Mouse (Mus musculus) lung, embryonic 15.5 days (tissue): ENCODE results near the gene Patz1. TPM values are rescaled to one million over a fixed set of nuclear protein-coding genes. Genes with fewer than 3 reads are reported as not detected.
A peak's percentile ranks its signal among the peaks of the same experiment; 100 is the strongest.

Source experiments
- ATAC-seq: fragments of 200-750 bp; cut with Nextera tagmentation; 2 replicates; pipeline ENCODE4 v1.8.0; 2017; ENCODE audit warnings: moderate number of reproducible peaks, borderline replicate concordance; ENCODE audit not compliant: low FRiP score, low TSS enrichment; ENCODE audit errors: extremely low read depth
- H3K27ac ChIP-seq: fragments of 300-500 bp; sonication (generic); 2 replicates; pipeline ENCODE4 v1.5.1; 2015; ENCODE audit warnings: moderate library complexity, mild to moderate bottlenecking, inconsistent platforms
- H3K27me3 ChIP-seq: fragments of 300-500 bp; sonication (generic); 2 replicates; pipeline ENCODE4 v1.6.1; 2015; ENCODE audit warnings: inconsistent platforms
- H3K36me3 ChIP-seq: fragments of 300-500 bp; sonication (generic); 2 replicates; pipeline ENCODE4 v1.6.1; 2015; ENCODE audit warnings: inconsistent platforms
- H3K4me1 ChIP-seq: fragments of 300-500 bp; sonication (generic); 2 replicates; pipeline ENCODE4 v1.6.1; 2015; ENCODE audit warnings: inconsistent platforms
- H3K4me2 ChIP-seq: fragments of 300-500 bp; sonication (generic); 2 replicates; pipeline ENCODE4 v1.6.1; 2015; ENCODE audit warnings: inconsistent platforms, mild to moderate bottlenecking, moderate library complexity
- H3K4me3 ChIP-seq: fragments of 300-500 bp; sonication (generic); 2 replicates; pipeline ENCODE4 v1.5.1; 2015; ENCODE audit warnings: mild to moderate bottlenecking, inconsistent platforms
- H3K9ac ChIP-seq: fragments of 300-500 bp; sonication (generic); 2 replicates; pipeline ENCODE4 v1.6.1; 2015; ENCODE audit warnings: inconsistent platforms
- H3K9me3 ChIP-seq: fragments of 300-500 bp; sonication (generic); 2 replicates; pipeline ENCODE4 v1.6.1; 2016; ENCODE audit warnings: inconsistent platforms
- WGBS: fragments of 180-500 bp; shearing (Covaris S2); methylation state at CpG from one replicate; pipeline ENCODE4 v1.1.7; 2015; 5-methylcytosine and 5-hydroxymethylcytosine counted together
- polyA plus RNA-seq: library from polyadenylated mRNA; unstranded; fragments of >200 nt; fragmentation: Nextera tagmentation; extraction: Ambion mirVana; gene quantifications from 2 replicates; pipeline ENCODE4 v1.2.1, GENCODE M21; 2015

The Patz1 gene
- polyA plus RNA-seq, 1 experiment from 2014 or later, result 52.7 TPM

GRCm38 (mm10) chr11:3347835-3348195 is 59.1 kb downstream of the Patz1 start:
- Histone ChIP-seq H3K36me3 (peaks cover 57% of the 10 kb centered on the region), H3K4me1 (peaks cover 17% of the 10 kb centered on the region), H3K27me3 (no peaks in the 10 kb centered on the region), H3K9ac (no peak overlapping the region), H3K27ac (0 out of 2 replicates have a peak overlapping the region, but pooled peaks have one; percentile 37), H3K9me3 (no peaks in the 10 kb centered on the region), H3K4me3 (no peak overlapping the region), H3K4me2 (no peak overlapping the region)
- ATAC-seq, result no peak

- no peak overlapping the region for H3K4me3 ChIP-seq
- WGBS, result 25% methylated on average over 6 of the region's 6 CpGs
- peaks cover 60% of the 10 kb centered on the region for H3K36me3 ChIP-seq
- peak; percentile 17; the same call in 1 of the 2 replicates for ATAC-seq
- H3K9ac ChIP-seq, result no peak overlapping the region
- peaks cover 17% of the 10 kb centered on the region for H3K4me1 ChIP-seq
- peak overlapping the region; percentile 37 for H3K27ac ChIP-seq
- H3K9me3 ChIP-seq, result no peaks in the 10 kb centered on the region
- H3K4me2 ChIP-seq, result no peak overlapping the region
- no peaks in the 10 kb centered on the region for H3K27me3 ChIP-seq
These were observed 60.1 kb downstream of the Patz1 start for GRCm38 (mm10) chr11:3348576-3349342.

GRCm38 (mm10) chr11:3349343-3349695 is 60.6 kb downstream of the Patz1 start:
- H3K27ac ChIP-seq, result peak overlapping the region; percentile 37
- no peak overlapping the region for H3K4me2 ChIP-seq
- H3K27me3 ChIP-seq, result no peaks in the 10 kb centered on the region
- 80% methylated on average over 4 of the region's 4 CpGs for WGBS
- no peak overlapping the region for H3K4me3 ChIP-seq
- peaks cover 61% of the 10 kb centered on the region for H3K36me3 ChIP-seq
- H3K4me1 ChIP-seq, result peaks cover 17% of the 10 kb centered on the region
- H3K9me3 ChIP-seq, result no peaks in the 10 kb centered on the region
- ATAC-seq, result no peak
- no peak overlapping the region for H3K9ac ChIP-seq

GRCm38 (mm10) chr11:3352131-3352530 is 63.5 kb downstream of the Patz1 start:
- no peak for ATAC-seq
- peaks cover 60% of the 10 kb centered on the region for H3K36me3 ChIP-seq

GRCm38 (mm10) chr11:3352990-3353585 is 64.4 kb downstream of the Patz1 start:
- Histone ChIP-seq H3K9ac (no peak overlapping the region), H3K4me2 (no peak overlapping the region), H3K27ac (no peak overlapping the region), H3K4me1 (peaks cover 14% of the 10 kb centered on the region), H3K27me3 (no peaks in the 10 kb centered on the region), H3K4me3 (no peak overlapping the region), H3K9me3 (no peaks in the 10 kb centered on the region), H3K36me3 (peaks cover 67% of the 10 kb centered on the region)
- 56% methylated on average over 18 of the region's 18 CpGs for WGBS
- ATAC-seq, result no peak

More at GRCm38 (mm10) chr11:3352131-3352530, 63.5 kb downstream of the Patz1 start:
- H3K4me3 ChIP-seq, result no peak overlapping the region
- no peak overlapping the region for H3K27ac ChIP-seq
- H3K4me1 ChIP-seq, result peaks cover 17% of the 10 kb centered on the region
- H3K9ac ChIP-seq, result no peak overlapping the region
- no peak overlapping the region for H3K4me2 ChIP-seq
- WGBS, result 90% methylated on average over 9 of the region's 9 CpGs
- no peaks in the 10 kb centered on the region for H3K27me3 ChIP-seq
- H3K9me3 ChIP-seq, result no peaks in the 10 kb centered on the region

Other genes starting within 250 kb of the Patz1 start
- gene Sfi1, start 95.4 kb upstream of the Patz1 start, polyA plus RNA-seq, result 11.3 and 12.8 TPM in 2 replicates
- gene Eif4enif1, start 86.5 kb upstream of the Patz1 start, polyA plus RNA-seq, result 48.2 and 49.3 TPM in 2 replicates
- gene Drg1, start 22.5 kb upstream of the Patz1 start, polyA plus RNA-seq, result 251 and 257 TPM in 2 replicates
- gene Pik3ip1, start 41.5 kb downstream of the Patz1 start, polyA plus RNA-seq, result 10.8 and 11.0 TPM in 2 replicates
- gene Limk2, start 120.3 kb downstream of the Patz1 start, polyA plus RNA-seq, result 50.1 and 52.0 TPM in 2 replicates
- 29.3 and 32.6 TPM in 2 replicates for gene Rnf185, start 163.5 kb downstream of the Patz1 start, polyA plus RNA-seq
- gene Pla2g3, start 199.4 kb downstream of the Patz1 start, polyA plus RNA-seq, result 0.44 and 0.50 TPM in 2 replicates
- 1.5 TPM in 2 replicates for gene Inpp5j, start 215.9 kb downstream of the Patz1 start, polyA plus RNA-seq
- 99.2 and 102 TPM in 2 replicates for gene Selenom, start 225.8 kb downstream of the Patz1 start, polyA plus RNA-seq